Mouse (Mus musculus) ES-Bruce4 (cell line): Measurements from ENCODE around the gene Klhl29.

Experiments used
- CTCF ChIP-seq: IDR thresholded peaks from one replicate; pipeline ENCODE4 v1.8.1; 2011; ENCODE audit warnings: low read depth, low read length
- EP300 ChIP-seq: IDR thresholded peaks from 2 replicates; pipeline ENCODE4 v1.6.1; 2011; ENCODE audit warnings: low read depth, low read length; ENCODE audit not compliant: insufficient read depth

- TF ChIP-seq CTCF (no peak), EP300 (no peak)
Measured at GRCm38 (mm10) chr12:5244431-5245206, 130.9 kb downstream of the Klhl29 start.
